Mouse (Mus musculus): ENCODE data around the gene Gm11627.

DNA sequence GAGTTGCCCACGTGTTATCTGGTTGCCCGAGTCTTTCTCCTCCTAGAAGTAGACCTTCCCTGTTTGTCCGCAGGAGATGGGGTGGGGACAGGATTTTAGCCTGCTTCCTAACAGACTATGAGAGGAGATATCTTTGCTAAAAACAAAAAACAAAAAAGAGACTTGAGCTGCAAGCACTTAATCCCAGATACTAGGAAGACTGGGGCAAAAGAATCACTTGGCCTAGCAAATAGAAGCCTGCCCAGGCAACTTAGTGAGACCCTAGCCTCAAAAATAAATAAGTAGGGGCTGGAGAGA is 721 bp upstream of the Gm11627 start:
- no peak for TF ChIP-seq CTCF (IDR thresholded peaks at IDR 0.05; ENCODE audit: control insufficient read depth, insufficient read depth, low read length)
- no peak for TF ChIP-seq POLR2A (IDR thresholded peaks at IDR 0.05; ENCODE audit: borderline replicate concordance, control insufficient read depth, low read depth, low read length)
